Mouse (Mus musculus): ENCODE data around the gene Pakap.

DNA sequence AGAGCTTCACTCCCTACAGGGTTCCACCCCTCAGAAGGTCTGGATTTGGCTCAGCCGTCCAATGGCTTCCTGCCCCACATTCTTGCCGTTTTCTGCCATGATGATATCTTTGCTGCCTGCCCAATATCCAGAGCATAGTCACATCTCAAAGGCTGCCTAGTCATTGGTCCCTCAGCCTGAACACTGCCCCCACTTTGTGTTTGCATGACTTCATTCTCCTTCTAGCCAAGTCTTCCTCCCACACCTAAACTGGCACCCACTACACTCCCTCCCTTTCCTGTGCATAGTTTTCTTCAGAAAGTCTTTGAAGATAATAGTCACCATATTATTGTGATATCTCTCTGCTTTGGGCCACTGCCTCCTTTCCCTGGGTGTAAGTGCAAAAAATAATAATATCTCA, 10.9 kb upstream of the Pakap start:
- TF ChIP-seq GATA1 (IDR thresholded peaks at IDR 0.05; ENCODE audit: borderline replicate concordance, low read length) (no peak), FLI1 (IDR thresholded peaks at IDR 0.05; ENCODE audit: low read length) (no peak)

Measured in megakaryocyte, embryonic 14.5 days (primary cell).